Mouse (Mus musculus): ENCODE data around the gene Pdcd7. TPM values are rescaled to one million over a fixed set of nuclear protein-coding genes. Genes with fewer than 3 reads are reported as not detected.
A peak's percentile ranks its signal among the peaks of the same experiment; 100 is the strongest.

The Pdcd7 gene
- total RNA-seq, 2 experiments from 2014 or later, result 23.2 to 25.4 TPM

- no peak for DNase-seq (ENCODE audit: low spot score in 2 of 2)
Measured at GRCm38 (mm10) chr9:65393606-65394005, 47.7 kb downstream of the Pdcd7 start.

GRCm38 (mm10) chr9:65394360-65394759 is 48.5 kb downstream of the Pdcd7 start:
- no peak for DNase-seq (ENCODE audit: low spot score in 2 of 2)

- DNase-seq (ENCODE audit: low spot score in 2 of 2), result peak; percentile 57 to 72
Measured at GRCm38 (mm10) chr9:65398279-65398678, 52.4 kb downstream of the Pdcd7 start, which contains the start of gene Rasl12. TSS of gene Rasl12 (plus strand) at chr9:65398506.

- DNase-seq (ENCODE audit: low spot score in 2 of 2), result no peak
Measured at GRCm38 (mm10) chr9:65399934-65400333, 54.0 kb downstream of the Pdcd7 start.

GRCm38 (mm10) chr9:65404331-65405183 is 58.7 kb downstream of the Pdcd7 start:
- peak; percentile 74 to 77 for DNase-seq (ENCODE audit: low spot score in 2 of 2)

GRCm38 (mm10) chr9:65405184-65405449 is 59.2 kb downstream of the Pdcd7 start:
- no peak for DNase-seq (ENCODE audit: low spot score in 2 of 2)

- no peak for DNase-seq (ENCODE audit: low spot score in 2 of 2)
Measured at GRCm38 (mm10) chr9:65407327-65407726, 61.4 kb downstream of the Pdcd7 start.

GRCm38 (mm10) chr9:65407861-65408260 is 62.0 kb downstream of the Pdcd7 start:
- DNase-seq (ENCODE audit: low spot score in 2 of 2), result no peak

- DNase-seq (ENCODE audit: low spot score in 2 of 2), result no peak
Measured at GRCm38 (mm10) chr9:65408871-65409295, 63.0 kb downstream of the Pdcd7 start.

Other genes starting within 250 kb of the Pdcd7 start
- gene Igdcc4, start 244.6 kb upstream of the Pdcd7 start, total RNA-seq (2021), result 10 to 100 TPM; 37.7 to 44.7 TPM
- 1 to 10 TPM; 5.4 to 7.1 TPM for gene Igdcc3, start 204.9 kb upstream of the Pdcd7 start, total RNA-seq (2021)
- gene Parp16, start 150.8 kb upstream of the Pdcd7 start, total RNA-seq (2021), result 1 to 10 TPM; 4.5 to 5.6 TPM
- gene Cilp, start 80.9 kb upstream of the Pdcd7 start, total RNA-seq (2021), result under 1 TPM in 1 of 2 experiments, not detected in 1; 0.18 TPM
- 10 to 100 TPM; 27.8 to 31.6 TPM for gene Clpx, start 51.8 kb upstream of the Pdcd7 start, total RNA-seq (2021)
- 1 to 10 TPM; 4.6 to 5.3 TPM for gene Ubap1l, start 14.9 kb downstream of the Pdcd7 start, total RNA-seq (2021)
- under 1 TPM; 0.13 to 0.43 TPM for gene Kbtbd13, start 45.5 kb downstream of the Pdcd7 start, total RNA-seq (2021)
- 1 to 10 TPM; 4.1 to 5.3 TPM for gene Rasl12, start 52.4 kb downstream of the Pdcd7 start, total RNA-seq (2021)
- gene Slc51b, start 76.9 kb downstream of the Pdcd7 start, total RNA-seq (2021), result not detected
- gene Mtfmt, start 89.7 kb downstream of the Pdcd7 start, total RNA-seq (2021), result 10 to 100 TPM; 19.3 to 21.3 TPM
- 10 to 100 TPM; 27.2 to 34.5 TPM for gene Spg21, start 114.8 kb downstream of the Pdcd7 start, total RNA-seq (2021)
- gene Ankdd1a, start 174.1 kb downstream of the Pdcd7 start, total RNA-seq (2021), result 1 to 10 TPM; 1.5 to 2.0 TPM
- 1 to 10 TPM; 5.6 to 8.4 TPM for gene Plekho2, start 233.9 kb downstream of the Pdcd7 start, total RNA-seq (2021)
- 1 to 10 TPM; 1.1 to 1.4 TPM for gene Pif1, start 241.1 kb downstream of the Pdcd7 start, total RNA-seq (2021)

Measured in layer of hippocampus, postnatal 10 days (tissue).